9 mouse cellular contexts compared by ENCODE assay signal in the genomic region with DNA sequence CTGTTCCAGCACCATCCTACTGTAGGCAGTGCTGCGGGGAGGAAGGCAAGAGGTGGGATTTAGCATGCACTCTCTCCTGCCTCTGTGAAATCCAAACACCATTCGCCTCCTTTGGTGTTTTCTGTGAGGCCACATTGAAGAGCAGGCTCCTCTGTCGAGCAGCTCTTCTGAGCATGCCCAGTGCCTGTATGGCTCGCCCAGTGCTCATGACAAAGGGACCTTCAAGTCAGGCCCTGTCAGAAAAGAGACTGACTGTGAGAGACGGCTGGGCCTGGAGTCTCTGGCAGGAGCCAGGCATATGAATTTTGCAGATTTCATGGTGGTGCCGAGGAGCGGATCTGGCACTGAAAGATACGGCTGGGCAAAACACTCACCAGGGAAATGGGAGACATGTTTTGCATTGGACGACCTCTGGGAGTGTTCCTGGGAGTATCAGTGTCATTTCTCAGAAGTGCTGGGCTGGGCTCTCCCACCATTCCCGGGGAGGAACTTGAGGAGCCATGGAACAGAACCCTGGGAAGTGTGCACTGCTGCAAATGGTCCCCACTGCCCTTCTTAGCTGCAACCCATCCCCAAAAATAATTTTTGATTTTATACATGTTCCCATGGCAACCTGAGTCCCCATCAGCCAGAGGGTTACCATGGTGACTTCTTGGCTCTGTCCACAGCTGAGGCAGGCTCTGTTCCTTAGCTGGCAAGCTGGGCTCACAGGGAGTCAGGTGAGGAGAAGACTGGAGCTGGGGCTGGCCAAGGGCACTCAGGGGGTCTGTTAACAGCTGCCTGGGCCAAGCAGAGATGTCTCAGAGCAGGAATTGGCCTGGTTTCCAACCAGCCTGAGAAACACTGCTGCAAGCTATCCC. TPM values are rescaled to one million over a fixed set of nuclear protein-coding genes. Genes with fewer than 3 reads are reported as not detected.
A peak's percentile ranks its signal among the peaks of the same experiment; 100 is the strongest.
DNase-seq lines count a peak whose midpoint lies in the region; ATAC-seq and TF ChIP-seq lines count a peak whose summit lies in the region.
"Had no signal": no experiment of that assay in that cellular context is flagged by ENCODE, and none has a peak within 500 bp of the region (broad histone marks: within the 10 kb centered on the region; RNA-seq: fewer than 3 reads in every experiment).

No protein-coding gene starts in this region.

- 13% methylated on average over 10 of the region's 10 CpGs for WGBS in forebrain, postnatal 0 days
- 27% methylated on average over 10 of the region's 10 CpGs for WGBS in midbrain, embryonic 12.5 days

- ATAC-seq in forebrain, postnatal 0 days, result peak; percentile 85
- ATAC-seq in midbrain, embryonic 12.5 days (ENCODE audit: low FRiP score, low read depth), result peak; percentile 52

- H3K4me1 ChIP-seq in ES-Bruce4 (ENCODE audit: control insufficient read depth, insufficient read depth, low read length), result peaks cover 4% of the 10 kb centered on the region
- H3K4me1 ChIP-seq in forebrain, postnatal 0 days (ENCODE audit: insufficient read depth), result peaks cover 32% of the 10 kb centered on the region
- peaks cover 59% of the 10 kb centered on the region for H3K4me1 ChIP-seq in midbrain, embryonic 12.5 days

- no peak overlapping the region for H3K9ac ChIP-seq in ES-Bruce4 (ENCODE audit: low read depth, poor library complexity, severe bottlenecking)
- peak overlapping the region; percentile 22; the same call in 1 of the 2 replicates for H3K9ac ChIP-seq in forebrain, postnatal 0 days
- peak overlapping the region; percentile 37; the same call in 1 of the 2 replicates for H3K9ac ChIP-seq in midbrain, embryonic 12.5 days (replicated peaks)
- H3K9ac ChIP-seq: lung, embryonic 15.5 days had no signal

- peak overlapping the region; percentile 21 for H3K4me2 ChIP-seq in forebrain, postnatal 0 days (ENCODE audit: low read depth)
- H3K4me2 ChIP-seq in midbrain, embryonic 12.5 days (replicated peaks), result 0 out of 2 replicates have a peak overlapping the region, but pooled peaks have one; percentile 7
- H3K4me2 ChIP-seq: lung, embryonic 15.5 days had no signal

- H3K27ac ChIP-seq in ES-Bruce4 (ENCODE audit: insufficient read depth, low read length), result peak overlapping the region; percentile 39
- peak overlapping the region; percentile 78 for H3K27ac ChIP-seq in forebrain, postnatal 0 days (ENCODE audit: low read depth, low read length)
- peak overlapping the region; percentile 79 for H3K27ac ChIP-seq in midbrain, embryonic 12.5 days (replicated peaks)

- TF ChIP-seq CTCF in ES-Bruce4 (IDR thresholded peaks at IDR 0.05; ENCODE audit: low read depth, low read length), result no peak
- TF ChIP-seq CTCF in forebrain, postnatal 0 days (IDR thresholded peaks at IDR 0.05; ENCODE audit: low read depth), result no peak

- no peaks in the 10 kb centered on the region for H3K27me3 ChIP-seq in ES-Bruce4 (ENCODE audit: control insufficient read depth, insufficient read depth, low read length, poor library complexity, severe bottlenecking)
- H3K27me3 ChIP-seq in forebrain, postnatal 0 days (ENCODE audit: insufficient read depth, low read length), result no peaks in the 10 kb centered on the region
- H3K27me3 ChIP-seq in midbrain, embryonic 12.5 days, result no peaks in the 10 kb centered on the region
- H3K27me3 ChIP-seq: lung, embryonic 15.5 days had no signal

- H3K36me3 ChIP-seq in ES-Bruce4 (ENCODE audit: control insufficient read depth, insufficient read depth, low read length, poor library complexity, severe bottlenecking), result no peaks in the 10 kb centered on the region
- no peaks in the 10 kb centered on the region for H3K36me3 ChIP-seq in forebrain, postnatal 0 days (ENCODE audit: insufficient read depth)
- H3K36me3 ChIP-seq in midbrain, embryonic 12.5 days, result no peaks in the 10 kb centered on the region
- H3K36me3 ChIP-seq: lung, embryonic 15.5 days had no signal

- no peak overlapping the region for H3K4me3 ChIP-seq in ES-Bruce4 (ENCODE audit: low read depth, low read length)
- no peak overlapping the region for H3K4me3 ChIP-seq in forebrain, postnatal 0 days (ENCODE audit: low read depth, low read length)
- H3K4me3 ChIP-seq in midbrain, embryonic 12.5 days, result no peak overlapping the region
- H3K4me3 ChIP-seq: lung, embryonic 15.5 days had no signal

- no peaks in the 10 kb centered on the region for H3K9me3 ChIP-seq in ES-Bruce4 (replicated peaks; ENCODE audit: control insufficient read depth, insufficient read depth, low read length, poor library complexity, severe bottlenecking)
- H3K9me3 ChIP-seq in forebrain, postnatal 0 days (ENCODE audit: low read length), result no peaks in the 10 kb centered on the region
- H3K9me3 ChIP-seq in midbrain, embryonic 12.5 days, result no peaks in the 10 kb centered on the region
- H3K9me3 ChIP-seq: lung, embryonic 15.5 days had no signal

- no peak for TF ChIP-seq POLR2A in ES-Bruce4 (IDR thresholded peaks at IDR 0.05; ENCODE audit: insufficient read depth, low read length)

- peak; percentile 44 for DNase-seq in embryo, embryonic 10 days (ENCODE audit: low spot score)
- DNase-seq in embryo, embryonic 9.5 days (ENCODE audit: extremely low spot score), result no peak
- DNase-seq in forebrain, postnatal 0 days, result peak; percentile 77
- no peak for DNase-seq in spleen, postnatal 36 days (ENCODE audit: low spot score in 2 of 2)
- DNase-seq in thymus, postnatal 4 days, result no peak
- no peak for DNase-seq in lung, postnatal 4 days

- TF ChIP-seq EP300 in ES-Bruce4 (IDR thresholded peaks at IDR 0.05; ENCODE audit: insufficient read depth, low read depth, low read length), result no peak

RNA-seq across cellular contexts. Expression of gene Nav1, which starts 42.2 kb away (rescaled TPM):
- polyA plus RNA-seq in ES-Bruce4 (2011; ENCODE audit: insufficient read depth, insufficient read length, low read depth, missing spikeins), result 31.7 and 34.2 TPM in 2 replicates
- 67.9 and 85.8 TPM in 2 replicates for total RNA-seq in forebrain, postnatal 0 days (2014; rRNA removed)
- polyA plus RNA-seq in forebrain, postnatal 0 days (2015; fragmentation: Nextera tagmentation; extraction: Ambion mirVana), result 19.7 and 35.5 TPM in 2 replicates
- polyA plus RNA-seq in midbrain, embryonic 12.5 days (2016; fragmentation: Nextera tagmentation; extraction: Ambion mirVana), result 25.1 and 25.6 TPM in 2 replicates

Comparison
In these comparisons a context has a peak if more than half of its experiments do, and no peak if none do; other contexts are left out.
1. DNase-seq: peak in embryo, embryonic 10 days (single experiment) and forebrain, postnatal 0 days (single experiment); none in embryo, embryonic 9.5 days (single experiment), spleen, postnatal 36 days (0 of 2), thymus, postnatal 4 days (single experiment) and lung, postnatal 4 days (0 of 2).
2. Peak in every context shown above with its lines, with median percentiles within 50 percentile points of each other: H3K27ac ChIP-seq.